Mouse (Mus musculus): Measurements from ENCODE around the gene Mindy4b-ps. TPM values are rescaled to one million over a fixed set of nuclear protein-coding genes. Genes with fewer than 3 reads are reported as not detected.

Gene Mindy4b-ps
- polyA plus RNA-seq (2012; rRNA removed): not detected in 2 replicates

DNA sequence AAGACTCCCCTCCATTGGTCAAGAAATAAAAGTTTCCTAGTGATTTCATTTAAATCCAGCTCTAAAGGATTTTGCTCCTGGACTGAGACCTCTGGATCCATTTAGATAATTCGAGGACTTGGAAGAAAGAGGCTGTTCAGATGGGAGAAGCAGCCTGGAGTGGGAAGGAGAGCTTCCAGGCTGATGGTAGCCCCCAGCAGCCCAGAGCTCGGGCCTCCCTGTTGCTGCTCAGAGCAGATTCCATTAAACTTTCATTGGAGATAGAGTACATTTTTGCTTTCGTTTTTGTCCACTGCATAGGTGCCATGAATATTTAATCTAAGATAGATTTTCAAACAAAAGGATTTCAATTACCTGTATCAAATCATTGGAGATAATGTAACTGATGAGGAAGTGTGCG, at the start of gene Mindy4b-ps:
Mindy4b-ps (minus strand) TSS at position 101 of the 400 bp plus-strand sequence.

Other genes with a start within 250 kb of the Mindy4b-ps start
- 32.0 and 33.1 TPM in 2 replicates for gene Selenot, start 245.7 kb downstream of the Mindy4b-ps start, polyA plus RNA-seq (2012; rRNA removed)
- 0.01 and 0.02 TPM in 2 replicates for gene Erich6, start 185.1 kb downstream of the Mindy4b-ps start, polyA plus RNA-seq (2012; rRNA removed)
- gene Siah2, start 129.9 kb downstream of the Mindy4b-ps start, polyA plus RNA-seq (2012; rRNA removed): 10.3 and 11.3 TPM in 2 replicates
- not detected in 2 replicates for gene Clrn1, start 63.0 kb upstream of the Mindy4b-ps start, polyA plus RNA-seq (2012; rRNA removed)
- 1.1 TPM in 2 replicates for gene Med12l, start 183.5 kb upstream of the Mindy4b-ps start, polyA plus RNA-seq (2012; rRNA removed)

All from liver, embryonic 18 days (tissue).